Mouse (Mus musculus): Measurements from ENCODE around the gene Zfp27. TPM values are rescaled to one million over a fixed set of nuclear protein-coding genes. Genes with fewer than 3 reads are reported as not detected.
"Not testable (repeated sequence)": the region's sequence is repeated elsewhere in the genome, so short reads cannot be mapped to it uniquely, and the experiment has no call there.

Gene Zfp27
- polyA plus RNA-seq, 1 experiment from 2014 or later, result 9.3 TPM

- no peak overlapping the region for H3K9ac ChIP-seq (ENCODE audit: low read depth, low read length)
- H3K9me3 ChIP-seq (replicated peaks; ENCODE audit: control insufficient read depth, low read length), result no peaks in the 10 kb centered on the region
- peaks cover 9% of the 10 kb centered on the region for H3K4me1 ChIP-seq (ENCODE audit: control insufficient read depth, insufficient read depth, low read length)
- H3K27me3 ChIP-seq (ENCODE audit: control insufficient read depth, insufficient read depth, low read length), result no peaks in the 10 kb centered on the region
- WGBS (ENCODE audit: insufficient replicate concordance), result 86% methylated on average over 5 of the region's 5 CpGs
- H3K4me2 ChIP-seq, result no peak overlapping the region
- H3K4me3 ChIP-seq (ENCODE audit: low read depth, low read length), result no peak overlapping the region
- ATAC-seq (replicated peaks; ENCODE audit: insufficient number of reproducible peaks, low FRiP score, low TSS enrichment), result no peak
- H3K36me3 ChIP-seq (ENCODE audit: control insufficient read depth, insufficient read depth, low read length), result peaks cover 3% of the 10 kb centered on the region
- peak overlapping the region; percentile 97 for H3K27ac ChIP-seq (ENCODE audit: low read depth, low read length)
These were observed 834 bp upstream of the Zfp27 start for GRCm38 (mm10) chr7:29907206-29907605.

- Histone ChIP-seq H3K4me2 (peak overlapping the region; percentile 84), H3K4me1 (ENCODE audit: control insufficient read depth, insufficient read depth, low read length) (peaks cover 9% of the 10 kb centered on the region), H3K9me3 (replicated peaks; ENCODE audit: control insufficient read depth, low read length) (no peaks in the 10 kb centered on the region), H3K27me3 (ENCODE audit: control insufficient read depth, insufficient read depth, low read length) (no peaks in the 10 kb centered on the region), H3K4me3 (ENCODE audit: low read depth, low read length) (peak overlapping the region; percentile 66), H3K27ac (ENCODE audit: low read depth, low read length) (peak overlapping the region; percentile 97), H3K36me3 (ENCODE audit: control insufficient read depth, insufficient read depth, low read length) (no peaks in the 10 kb centered on the region; the same call in 1 of the 2 replicates), H3K9ac (ENCODE audit: low read depth, low read length) (peak overlapping the region; percentile 83)
- no peak for ATAC-seq (replicated peaks; ENCODE audit: insufficient number of reproducible peaks, low FRiP score, low TSS enrichment)
- 22% methylated on average over 8 of the region's 8 CpGs for WGBS (ENCODE audit: insufficient replicate concordance)
These were observed 298 bp upstream of the Zfp27 start for GRCm38 (mm10) chr7:29906682-29907058.

- Histone ChIP-seq H3K9me3 (replicated peaks; ENCODE audit: control insufficient read depth, low read length) (no peaks in the 10 kb centered on the region), H3K4me2 (no peak overlapping the region), H3K9ac (ENCODE audit: low read depth, low read length) (no peak overlapping the region), H3K27ac (ENCODE audit: low read depth, low read length) (no peak overlapping the region), H3K4me1 (ENCODE audit: control insufficient read depth, insufficient read depth, low read length) (peaks cover under 1% of the 10 kb centered on the region; the same call in 1 of the 2 replicates), H3K4me3 (ENCODE audit: low read depth, low read length) (no peak overlapping the region), H3K27me3 (ENCODE audit: control insufficient read depth, insufficient read depth, low read length) (no peaks in the 10 kb centered on the region), H3K36me3 (ENCODE audit: control insufficient read depth, insufficient read depth, low read length) (peaks cover 10% of the 10 kb centered on the region)
- ATAC-seq (replicated peaks; ENCODE audit: insufficient number of reproducible peaks, low FRiP score, low TSS enrichment), result no peak
- 94% methylated on average over 4 of the region's 4 CpGs for WGBS (ENCODE audit: insufficient replicate concordance)
These were observed 2.3 kb downstream of the Zfp27 start for GRCm38 (mm10) chr7:29904101-29904500.

- no peak overlapping the region for H3K4me2 ChIP-seq
- H3K27me3 ChIP-seq (ENCODE audit: control insufficient read depth, insufficient read depth, low read length), result no peaks in the 10 kb centered on the region
- peaks cover 54% of the 10 kb centered on the region for H3K36me3 ChIP-seq (ENCODE audit: control insufficient read depth, insufficient read depth, low read length)
- H3K9ac ChIP-seq (ENCODE audit: low read depth, low read length), result no peak overlapping the region
- peaks cover 25% of the 10 kb centered on the region for H3K9me3 ChIP-seq (replicated peaks; ENCODE audit: control insufficient read depth, low read length)
- no peak overlapping the region for H3K27ac ChIP-seq (ENCODE audit: low read depth, low read length)
- 91% methylated on average over 4 of the region's 4 CpGs for WGBS (ENCODE audit: insufficient replicate concordance)
- H3K4me3 ChIP-seq (ENCODE audit: low read depth, low read length), result no peak overlapping the region
- ATAC-seq (replicated peaks; ENCODE audit: insufficient number of reproducible peaks, low FRiP score, low TSS enrichment), result no peak
- H3K4me1 ChIP-seq (ENCODE audit: control insufficient read depth, insufficient read depth, low read length), result no peaks in the 10 kb centered on the region
These were observed 8.0 kb downstream of the Zfp27 start for GRCm38 (mm10) chr7:29898351-29898750.

- Histone ChIP-seq H3K27ac (ENCODE audit: low read depth, low read length) (no peak overlapping the region), H3K4me1 (ENCODE audit: control insufficient read depth, insufficient read depth, low read length) (no peaks in the 10 kb centered on the region), H3K9ac (ENCODE audit: low read depth, low read length) (no peak overlapping the region), H3K9me3 (replicated peaks; ENCODE audit: control insufficient read depth, low read length) (peaks cover 29% of the 10 kb centered on the region), H3K4me2 (no peak overlapping the region), H3K4me3 (ENCODE audit: low read depth, low read length) (no peak overlapping the region), H3K36me3 (ENCODE audit: control insufficient read depth, insufficient read depth, low read length) (peaks cover 55% of the 10 kb centered on the region), H3K27me3 (ENCODE audit: control insufficient read depth, insufficient read depth, low read length) (no peaks in the 10 kb centered on the region)
- WGBS (ENCODE audit: insufficient replicate concordance), result 90% methylated on average over 4 of the region's 4 CpGs
- ATAC-seq (replicated peaks; ENCODE audit: insufficient number of reproducible peaks, low FRiP score, low TSS enrichment), result no peak
These were observed 13.6 kb downstream of the Zfp27 start for GRCm38 (mm10) chr7:29892756-29893155.

GRCm38 (mm10) chr7:29890501-29890900 is 15.9 kb downstream of the Zfp27 start:
- H3K9me3 ChIP-seq (replicated peaks; ENCODE audit: control insufficient read depth, low read length), result peaks cover 37% of the 10 kb centered on the region
- no peak overlapping the region for H3K4me2 ChIP-seq
- no peak for ATAC-seq (replicated peaks; ENCODE audit: insufficient number of reproducible peaks, low FRiP score, low TSS enrichment)
- H3K27me3 ChIP-seq (ENCODE audit: control insufficient read depth, insufficient read depth, low read length), result no peaks in the 10 kb centered on the region
- WGBS (ENCODE audit: insufficient replicate concordance), result 88% methylated on average over 7 of the region's 7 CpGs
- H3K4me3 ChIP-seq (ENCODE audit: low read depth, low read length), result no peak overlapping the region
- H3K27ac ChIP-seq (ENCODE audit: low read depth, low read length), result no peak overlapping the region
- peaks cover 43% of the 10 kb centered on the region for H3K36me3 ChIP-seq (ENCODE audit: control insufficient read depth, insufficient read depth, low read length)
- no peak overlapping the region for H3K9ac ChIP-seq (ENCODE audit: low read depth, low read length)
- H3K4me1 ChIP-seq (ENCODE audit: control insufficient read depth, insufficient read depth, low read length), result no peaks in the 10 kb centered on the region

- no peaks in the 10 kb centered on the region for H3K4me1 ChIP-seq (ENCODE audit: control insufficient read depth, insufficient read depth, low read length)
- no peak overlapping the region for H3K27ac ChIP-seq (ENCODE audit: low read depth, low read length)
- H3K9me3 ChIP-seq (replicated peaks; ENCODE audit: control insufficient read depth, low read length), result peaks cover 8% of the 10 kb centered on the region; the same call in 1 of the 2 replicates
- H3K4me3 ChIP-seq (ENCODE audit: low read depth, low read length), result no peak overlapping the region
- ATAC-seq (replicated peaks; ENCODE audit: insufficient number of reproducible peaks, low FRiP score, low TSS enrichment), result no peak
- H3K4me2 ChIP-seq, result no peak overlapping the region
- H3K27me3 ChIP-seq (ENCODE audit: control insufficient read depth, insufficient read depth, low read length), result no peaks in the 10 kb centered on the region
- H3K36me3 ChIP-seq (ENCODE audit: control insufficient read depth, insufficient read depth, low read length), result peaks cover 2% of the 10 kb centered on the region; the same call in 1 of the 2 replicates
- WGBS (ENCODE audit: insufficient replicate concordance), result 88% methylated on average over 7 of the region's 7 CpGs
- no peak overlapping the region for H3K9ac ChIP-seq (ENCODE audit: low read depth, low read length)
These were observed 25.5 kb downstream of the Zfp27 start for GRCm38 (mm10) chr7:29880916-29881315.

- Histone ChIP-seq H3K27me3 (ENCODE audit: control insufficient read depth, insufficient read depth, low read length) (no peaks in the 10 kb centered on the region), H3K4me3 (ENCODE audit: low read depth, low read length) (no peak overlapping the region), H3K27ac (ENCODE audit: low read depth, low read length) (no peak overlapping the region), H3K36me3 (ENCODE audit: control insufficient read depth, insufficient read depth, low read length) (peaks cover 10% of the 10 kb centered on the region), H3K4me1 (ENCODE audit: control insufficient read depth, insufficient read depth, low read length) (no peaks in the 10 kb centered on the region), H3K4me2 (no peak overlapping the region), H3K9ac (ENCODE audit: low read depth, low read length) (no peak overlapping the region), H3K9me3 (replicated peaks; ENCODE audit: control insufficient read depth, low read length) (peaks cover 15% of the 10 kb centered on the region)
- ATAC-seq (replicated peaks; ENCODE audit: insufficient number of reproducible peaks, low FRiP score, low TSS enrichment), result no peak
- 83% methylated on average over 7 of the region's 7 CpGs for WGBS (ENCODE audit: insufficient replicate concordance)
These were observed 26.3 kb downstream of the Zfp27 start for GRCm38 (mm10) chr7:29880056-29880455.

- WGBS (ENCODE audit: insufficient replicate concordance), result 84% methylated on average over 9 of the region's 9 CpGs
These were observed 28.8 kb downstream of the Zfp27 start for GRCm38 (mm10) chr7:29877561-29877960.

More at GRCm38 (mm10) chr7:29877561-29877960, 28.8 kb downstream of the Zfp27 start:
- Histone ChIP-seq H3K36me3 (ENCODE audit: control insufficient read depth, insufficient read depth, low read length) (peaks cover 24% of the 10 kb centered on the region), H3K9me3 (replicated peaks; ENCODE audit: control insufficient read depth, low read length) (peaks cover 24% of the 10 kb centered on the region)
- not testable (repeated sequence) for H3K4me3 ChIP-seq (ENCODE audit: low read depth, low read length); H3K4me1 ChIP-seq (ENCODE audit: control insufficient read depth, insufficient read depth, low read length); H3K27me3 ChIP-seq (ENCODE audit: control insufficient read depth, insufficient read depth, low read length); H3K4me2 ChIP-seq; ATAC-seq (replicated peaks; ENCODE audit: insufficient number of reproducible peaks, low FRiP score, low TSS enrichment); H3K9ac ChIP-seq (ENCODE audit: low read depth, low read length); H3K27ac ChIP-seq (ENCODE audit: low read depth, low read length)
